Mouse (Mus musculus) liver, adult (tissue): ENCODE data around the gene Dhx57.
A peak's percentile ranks its signal among the peaks of the same experiment; 100 is the strongest.

Source experiments
- GATA4 ChIP-seq: IDR thresholded peaks from 2 replicates; pipeline ENCODE4 v1.6.1; 2014; ENCODE audit warnings: mild to moderate bottlenecking, low read length; ENCODE audit not compliant: insufficient replicate concordance

The Dhx57 gene

DNA sequence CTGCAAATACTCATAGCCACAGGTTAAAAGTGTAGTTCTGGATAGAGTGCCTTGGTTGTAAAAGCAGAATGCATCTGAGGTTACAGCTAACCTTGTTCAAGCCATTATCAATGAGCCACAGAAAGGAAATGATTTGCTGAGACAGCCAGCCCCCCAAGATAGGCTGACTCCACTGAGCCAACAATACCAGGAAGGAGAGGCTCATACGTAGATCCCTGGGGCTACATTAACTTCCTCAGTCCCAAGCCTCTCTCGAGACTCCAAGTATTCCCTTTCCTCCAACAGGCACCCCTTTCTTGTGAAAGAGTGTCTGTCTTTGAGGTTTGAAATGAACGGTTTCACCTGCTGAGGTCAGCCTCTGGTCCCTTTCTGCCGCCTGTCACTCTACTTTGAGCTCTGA lies 5.8 kb downstream of the Dhx57 start:
- peak; percentile 76; the same call in 1 of the 2 replicates for TF ChIP-seq GATA4

DNA sequence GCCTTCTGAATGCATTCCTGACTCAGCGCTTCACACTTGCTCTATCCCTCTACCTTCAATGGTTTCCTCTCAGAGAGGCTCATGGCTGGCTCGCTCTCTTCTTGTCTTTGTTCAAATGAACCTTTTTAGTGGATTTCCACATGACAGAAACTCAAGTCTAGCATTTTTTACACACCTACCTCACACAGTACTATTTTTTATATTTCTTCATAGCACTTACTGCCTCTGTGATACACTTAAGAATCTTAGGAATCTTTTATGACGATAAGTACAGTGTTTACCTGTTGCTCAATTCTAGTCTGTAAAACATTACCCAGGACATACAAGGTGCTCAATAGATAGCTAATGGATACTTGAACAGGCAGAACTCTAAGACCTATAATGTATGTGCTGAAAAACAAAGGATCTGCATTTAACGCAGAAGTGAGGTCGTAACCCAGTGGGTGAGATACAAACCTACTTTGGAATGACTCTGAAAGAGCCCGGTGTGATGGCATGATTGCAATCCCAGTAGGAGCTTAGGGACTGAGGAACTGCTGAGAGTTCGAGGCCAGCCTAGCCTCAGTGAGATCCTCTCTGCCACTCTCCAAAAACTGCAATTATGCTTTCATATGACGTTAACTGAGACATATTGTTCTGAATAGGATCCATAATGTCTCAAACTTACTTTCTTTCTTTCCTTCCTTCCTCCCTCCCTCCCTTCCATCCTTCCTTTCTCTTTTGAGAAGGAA lies 10.8 kb downstream of the Dhx57 start:
- TF ChIP-seq GATA4 = no peak

GRCm38 (mm10) chr17:80278255-80278654 lies 12.0 kb downstream of the Dhx57 start:
- TF ChIP-seq GATA4 = no peak

- TF ChIP-seq GATA4 = no peak
Observed at GRCm38 (mm10) chr17:80268151-80268550, 22.1 kb downstream of the Dhx57 start.

GRCm38 (mm10) chr17:80267065-80267464 lies 23.2 kb downstream of the Dhx57 start:
- TF ChIP-seq GATA4 = no peak

- TF ChIP-seq GATA4 = peak; percentile 76; the same call in 1 of the 2 replicates
Observed at GRCm38 (mm10) chr17:80255208-80255607, 35.1 kb downstream of the Dhx57 start.

GRCm38 (mm10) chr17:80254421-80254820 lies 35.9 kb downstream of the Dhx57 start:
- TF ChIP-seq GATA4 = no peak

- TF ChIP-seq GATA4 = peak; percentile 92
Observed at GRCm38 (mm10) chr17:80252757-80253525, 37.3 kb downstream of the Dhx57 start.

DNA sequence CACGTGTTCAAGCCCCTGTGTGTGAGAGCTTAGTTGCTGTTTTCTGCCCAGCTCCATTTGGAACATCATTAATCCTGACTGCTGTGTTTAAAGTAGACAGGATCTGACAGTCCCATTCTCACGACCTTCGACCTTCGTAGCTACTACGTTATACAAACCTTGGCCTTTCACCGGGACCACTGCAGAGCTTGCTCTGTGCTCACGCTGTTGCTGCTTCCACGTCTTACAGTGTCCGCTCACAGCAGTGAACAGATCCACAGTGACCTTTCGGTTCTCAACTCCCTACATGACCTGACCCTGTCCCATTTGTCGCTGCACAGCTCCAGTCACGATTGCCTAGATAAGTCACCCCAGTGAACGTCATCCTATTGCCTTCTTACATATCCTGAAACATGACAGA lies 47.2 kb downstream of the Dhx57 start:
- TF ChIP-seq GATA4 = no peak

DNA sequence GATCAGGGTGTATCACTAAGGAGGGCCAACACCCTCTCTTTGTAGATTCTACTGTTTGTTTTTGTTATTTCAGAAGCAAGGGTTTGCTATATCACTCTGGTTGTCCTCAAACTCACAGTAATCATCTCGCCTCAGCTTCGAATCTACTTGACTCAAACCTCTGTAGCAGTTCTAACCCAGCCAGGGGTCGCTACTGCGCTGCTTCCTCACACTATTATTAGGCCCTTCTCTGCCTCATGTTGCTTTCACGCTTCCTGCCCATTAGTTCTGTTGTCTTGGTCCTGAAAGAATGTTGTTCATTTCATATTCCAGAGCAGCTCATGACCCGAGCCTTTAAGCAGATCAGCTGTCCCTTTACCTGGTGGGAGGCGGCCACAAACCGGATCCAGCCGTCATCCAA lies 48.7 kb downstream of the Dhx57 start:
- no peak for TF ChIP-seq GATA4

DNA sequence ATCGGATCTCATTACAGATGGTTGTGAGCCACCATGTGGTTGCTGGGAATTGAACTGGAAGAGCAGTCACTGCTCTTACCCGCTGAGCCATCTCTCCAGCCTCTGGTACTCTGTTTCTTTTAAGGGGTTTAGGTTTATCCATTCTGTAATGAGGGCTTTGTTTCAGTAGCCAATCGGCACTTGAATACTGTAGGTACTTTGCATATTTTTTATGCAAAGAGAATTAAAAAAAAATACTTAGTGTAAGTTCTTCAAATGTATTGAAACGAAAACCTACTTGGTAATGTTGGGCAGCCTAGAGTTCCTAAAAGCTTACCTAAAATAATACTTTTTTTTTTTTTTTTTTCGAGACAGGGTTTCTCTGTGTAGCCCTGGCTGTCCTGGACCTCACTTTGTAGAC lies 52.8 kb downstream of the Dhx57 start:
- no peak for TF ChIP-seq GATA4

DNA sequence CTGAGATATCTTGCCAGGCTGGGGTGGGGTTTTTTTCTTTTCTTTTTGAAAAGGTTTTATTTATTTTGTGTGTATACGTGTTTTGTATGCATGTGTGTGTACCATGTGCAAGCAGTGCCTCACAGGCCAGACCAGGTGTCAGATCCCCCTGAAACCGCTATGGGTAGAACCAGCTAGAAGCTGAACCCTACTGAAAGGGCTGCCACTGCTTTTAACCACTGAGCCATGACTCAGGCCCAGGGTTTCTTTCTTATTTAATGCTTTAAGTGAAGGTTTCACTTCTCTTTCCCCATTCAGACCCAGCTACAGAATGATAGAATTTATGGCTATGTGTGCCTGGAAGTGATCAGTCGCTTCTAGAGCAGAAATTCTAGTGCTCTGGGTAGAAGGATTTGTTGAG lies 53.5 kb downstream of the Dhx57 start:
- no peak for TF ChIP-seq GATA4

GRCm38 (mm10) chr17:80235477-80235876 lies 54.8 kb downstream of the Dhx57 start:
- TF ChIP-seq GATA4 = no peak

- no peak for TF ChIP-seq GATA4
Observed at GRCm38 (mm10) chr17:80234376-80234775, 55.9 kb downstream of the Dhx57 start.

GRCm38 (mm10) chr17:80233844-80234243 lies 56.4 kb downstream of the Dhx57 start:
- no peak for TF ChIP-seq GATA4

DNA sequence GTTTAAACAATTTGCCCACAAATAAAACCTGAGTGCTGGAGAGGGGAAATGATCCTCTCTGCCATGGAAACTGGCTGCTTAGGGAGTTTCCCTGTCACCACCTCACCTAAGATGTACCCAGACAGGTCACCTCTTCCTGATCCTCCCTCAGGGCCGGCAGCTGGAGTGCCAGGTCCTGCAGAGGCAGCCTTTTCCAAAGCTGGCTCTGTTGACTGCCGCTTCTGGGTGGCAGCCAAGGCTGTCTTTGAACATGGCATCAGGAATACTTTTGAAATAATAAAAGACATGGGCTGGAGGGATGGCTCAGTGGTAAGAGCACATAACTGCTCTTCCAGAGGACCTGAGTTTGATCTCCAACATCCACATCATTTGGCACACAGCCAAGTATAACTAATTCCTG lies 60.9 kb downstream of the Dhx57 start:
- no peak for TF ChIP-seq GATA4
